Mouse (Mus musculus) spleen, postnatal 4 days (tissue): Measurements from ENCODE around the gene Gm49395.

ENCODE experiments used
- DNase-seq, 2 experiments: peaks; one replicate each; pipeline ENCODE4 v3.0.0; 2022; ENCODE audit warnings: low spot score in 2 of 2

Gene Gm49395

DNA sequence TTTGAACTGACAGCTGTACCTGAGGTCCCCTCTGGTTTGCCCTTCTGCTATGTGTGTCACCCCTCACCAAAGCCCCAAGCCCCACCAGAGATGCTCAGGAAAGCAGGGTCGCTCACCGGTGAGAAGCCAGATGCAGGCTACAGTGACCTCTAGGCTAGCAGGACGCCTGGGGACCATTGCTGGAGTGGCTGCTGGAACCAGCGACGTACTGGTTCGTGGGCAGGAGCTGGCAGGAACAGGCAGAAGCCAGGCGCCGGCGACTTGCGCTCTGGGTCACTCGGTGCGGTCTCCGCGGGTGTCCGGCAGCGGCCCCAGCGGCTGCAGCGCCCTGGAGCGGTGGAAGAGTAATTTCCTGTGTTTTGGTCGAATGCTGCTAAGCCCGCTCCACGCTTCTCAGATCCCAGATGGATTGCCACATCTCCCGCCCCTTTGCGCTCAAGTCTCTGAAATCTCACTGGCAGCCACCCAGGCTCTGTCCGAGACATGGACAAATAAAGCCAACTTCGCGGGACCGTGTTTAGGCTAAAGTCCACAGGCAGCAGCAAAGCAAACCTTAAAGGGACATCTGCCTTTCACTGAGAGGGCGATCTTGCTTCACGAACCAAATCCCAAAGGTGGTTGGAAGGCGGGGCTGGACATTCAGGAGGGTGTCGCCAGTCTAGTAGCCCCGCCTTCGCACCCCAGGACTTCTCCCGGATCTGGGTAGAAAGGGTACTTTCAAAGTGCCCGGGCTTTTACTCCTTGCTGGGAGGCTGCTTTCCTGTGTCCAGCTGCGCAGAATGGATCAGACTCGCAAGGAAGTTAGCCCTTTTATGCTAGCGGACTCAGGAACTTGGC is at the start of gene Gm49395, which contains the start of gene Itga1:
Gene Gm49395 (minus strand): TSS at position 567 of the 837 bp plus-strand sequence.
Gene Itga1 (minus strand): TSS at position 610 of the 837 bp plus-strand sequence.
- peak; percentile 22 to 65 for DNase-seq

DNA sequence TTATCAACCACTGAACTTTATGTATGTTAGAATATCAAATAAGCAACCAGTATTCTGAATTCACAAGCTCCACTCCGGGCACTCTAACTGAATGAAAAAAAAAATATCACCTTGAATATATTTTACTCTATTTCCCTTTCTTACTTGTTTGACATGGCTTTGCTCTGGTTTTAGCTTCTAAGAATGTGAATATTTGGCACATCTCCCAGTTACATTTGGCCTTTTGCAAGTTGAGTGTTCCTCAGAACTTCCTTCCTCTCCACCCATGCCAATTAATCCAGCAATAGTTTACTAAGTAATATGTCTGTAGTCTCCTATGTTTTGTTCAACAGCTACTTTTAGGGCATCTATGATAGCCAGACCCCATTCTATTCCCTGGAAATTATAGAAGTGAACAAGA is 48.9 kb upstream of the Gm49395 start:
- DNase-seq, result no peak

DNA sequence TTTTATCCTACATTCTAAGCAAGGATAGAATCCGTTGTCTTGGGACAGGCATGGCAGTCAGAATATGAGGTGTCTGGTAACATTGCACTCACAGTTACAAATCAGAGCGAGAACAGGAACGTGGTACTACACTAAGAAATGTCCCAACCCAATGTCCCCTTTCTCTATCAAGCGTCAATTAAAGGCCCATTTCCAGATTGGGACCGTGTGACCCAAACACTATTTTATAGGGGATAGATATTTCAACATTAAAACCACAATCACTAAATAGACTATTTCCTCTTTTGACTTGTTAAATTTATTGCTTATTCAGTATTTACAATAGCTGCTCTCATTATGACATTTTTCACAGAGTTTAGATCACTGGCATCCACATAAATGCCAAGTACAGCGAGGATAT is 48.1 kb upstream of the Gm49395 start:
- DNase-seq, result no peak

DNA sequence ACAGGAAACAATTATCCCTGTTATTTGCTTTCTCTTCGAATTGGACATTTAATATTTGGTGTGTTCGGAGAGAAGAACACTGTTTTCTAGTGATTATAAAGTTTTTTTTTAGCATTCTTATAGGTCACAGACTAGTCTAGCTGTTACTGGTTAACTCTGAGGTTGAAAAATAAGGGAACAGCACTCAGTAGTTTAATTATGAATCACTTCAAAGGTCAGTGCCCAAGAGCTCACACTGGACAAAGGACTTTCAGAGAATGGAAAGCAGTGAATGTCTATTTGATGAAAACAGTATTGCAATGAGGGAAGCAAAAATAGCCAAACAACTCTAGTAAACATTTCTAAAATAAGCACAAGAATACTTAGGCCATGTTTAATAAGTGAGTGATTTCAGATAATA is 41.9 kb upstream of the Gm49395 start:
- DNase-seq, result no peak

DNA sequence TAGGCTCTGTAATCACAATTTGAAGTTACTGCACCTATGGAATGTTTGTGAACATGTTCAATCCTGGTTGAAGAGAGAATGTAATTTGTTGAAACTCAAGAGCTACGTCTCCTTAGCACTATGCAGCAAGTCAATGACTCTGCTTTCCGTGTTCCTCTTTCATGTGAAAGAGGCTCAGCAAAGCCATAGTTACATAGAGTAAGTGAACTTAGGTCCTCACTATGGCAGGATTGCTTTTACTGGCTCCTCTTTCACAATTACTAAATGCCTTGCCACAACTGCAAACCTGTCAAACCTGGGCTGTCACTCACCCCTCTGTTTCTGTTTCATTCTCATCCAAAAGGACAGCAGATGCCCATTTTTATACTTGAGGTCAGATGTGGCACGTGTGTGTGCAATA is 40.3 kb upstream of the Gm49395 start:
- no peak for DNase-seq

DNA sequence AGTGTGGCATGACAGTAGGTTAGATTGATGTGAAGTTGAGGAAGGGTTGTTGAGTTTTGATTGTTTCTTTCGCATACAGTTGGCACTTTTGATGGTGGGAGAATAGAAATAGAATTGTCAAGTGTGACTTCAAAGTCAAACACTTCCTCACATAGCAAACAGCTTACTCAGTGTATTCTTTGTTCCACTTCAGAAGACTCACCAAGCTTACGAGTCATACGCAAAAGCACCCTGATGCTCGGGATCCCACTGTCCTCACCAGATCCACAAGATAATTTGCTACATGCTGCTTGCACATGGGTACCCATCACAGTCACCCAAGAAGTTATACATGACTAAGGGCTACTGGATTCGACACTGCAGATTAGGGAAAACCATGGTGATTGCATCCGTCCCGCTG is 36.8 kb upstream of the Gm49395 start:
- DNase-seq, result no peak

DNA sequence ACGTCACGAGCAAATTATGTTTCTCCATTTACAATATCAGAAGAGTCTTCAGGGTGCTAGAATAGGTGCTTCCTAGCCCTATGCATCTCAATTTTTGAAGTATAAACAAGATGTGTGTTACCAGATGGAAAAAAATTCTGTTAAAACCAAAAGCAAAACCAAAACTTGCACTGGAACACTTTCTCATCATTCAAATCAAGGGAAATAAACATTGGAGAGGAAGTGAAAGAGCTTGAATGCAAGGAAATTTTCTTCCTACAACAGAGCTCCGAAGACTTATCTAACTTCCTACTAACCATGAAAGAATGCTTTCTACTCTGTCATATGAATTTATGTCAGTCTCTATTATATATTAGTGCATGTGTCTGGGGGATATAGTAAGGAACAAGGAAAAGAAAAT is 35.0 kb upstream of the Gm49395 start:
- DNase-seq, result no peak

DNA sequence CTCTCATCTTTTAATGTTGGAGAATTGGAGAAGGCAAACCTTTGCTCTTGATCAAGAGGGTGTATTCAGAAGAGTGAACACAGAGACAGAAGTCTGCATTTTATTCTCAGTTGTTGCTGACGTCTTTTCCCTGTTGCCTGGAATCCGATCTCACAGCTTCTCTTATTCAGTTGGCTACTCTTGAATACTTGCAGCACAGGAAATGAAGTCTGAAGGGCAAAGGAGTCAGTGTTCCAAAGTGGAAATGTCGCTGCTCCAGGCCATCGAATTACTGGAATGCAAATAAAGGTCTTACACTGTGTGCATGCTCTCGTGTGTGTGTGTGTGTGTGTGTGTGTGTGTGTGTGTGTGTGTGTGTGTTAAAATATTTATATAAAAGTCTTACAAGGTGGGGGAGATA is 30.7 kb upstream of the Gm49395 start:
- DNase-seq, result no peak

DNA sequence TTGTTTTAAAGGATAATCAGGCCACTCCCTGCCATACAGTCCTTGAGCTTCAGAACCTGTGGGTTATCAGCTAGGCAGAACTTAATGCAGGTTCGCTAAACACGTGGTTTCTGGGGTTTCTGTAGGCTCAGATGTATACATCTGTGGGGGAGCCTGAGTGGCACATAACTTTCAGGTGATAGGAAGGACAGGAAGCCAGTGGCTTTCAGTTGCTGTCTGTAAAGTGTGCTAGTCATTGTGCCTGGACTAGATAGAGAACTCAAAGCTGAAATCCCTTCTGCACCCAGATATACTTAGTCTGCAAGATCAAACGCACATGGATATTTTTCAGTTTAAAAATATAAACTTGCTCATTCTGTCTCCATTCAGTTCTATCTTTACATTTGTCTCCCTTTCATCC is 29.7 kb upstream of the Gm49395 start:
- no peak for DNase-seq

DNA sequence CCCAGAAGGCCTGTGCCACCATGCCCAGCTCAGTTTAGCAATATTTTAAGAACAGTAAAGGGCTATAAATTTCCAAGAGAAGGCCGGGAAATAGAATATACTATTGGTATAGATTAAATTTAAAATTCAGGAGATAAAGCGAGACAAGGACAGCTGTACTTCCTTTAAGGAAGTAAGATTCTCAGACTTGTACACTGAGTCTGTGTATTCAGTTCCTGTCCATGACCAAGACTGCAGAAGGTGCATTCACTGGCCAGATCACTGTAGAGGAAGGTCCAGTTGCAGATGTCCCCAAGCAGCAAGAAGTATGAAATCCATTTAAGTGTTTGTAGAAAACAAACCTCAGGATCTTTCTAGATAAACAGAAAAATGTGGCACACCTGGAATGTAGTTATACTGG is 28.3 kb upstream of the Gm49395 start:
- DNase-seq, result no peak

DNA sequence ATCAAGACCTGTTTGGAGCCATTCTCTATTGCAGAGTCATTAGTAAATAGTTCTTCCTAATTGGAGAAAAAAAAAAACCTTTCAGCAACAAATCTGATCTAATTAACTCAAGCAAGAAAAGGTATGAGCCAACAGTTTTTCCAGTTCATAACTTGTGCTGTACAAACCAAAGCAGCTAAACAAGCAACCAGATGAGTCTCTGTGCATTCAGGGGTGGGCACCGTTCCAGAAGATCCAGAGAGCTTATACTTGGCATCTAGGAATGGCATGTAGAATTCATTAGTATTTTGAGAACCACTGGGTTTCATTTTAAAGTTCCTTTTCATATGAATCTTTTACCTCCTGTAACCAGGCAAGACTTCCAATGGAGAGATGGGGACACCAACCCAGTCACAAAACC is 26.1 kb upstream of the Gm49395 start:
- no peak for DNase-seq

DNA sequence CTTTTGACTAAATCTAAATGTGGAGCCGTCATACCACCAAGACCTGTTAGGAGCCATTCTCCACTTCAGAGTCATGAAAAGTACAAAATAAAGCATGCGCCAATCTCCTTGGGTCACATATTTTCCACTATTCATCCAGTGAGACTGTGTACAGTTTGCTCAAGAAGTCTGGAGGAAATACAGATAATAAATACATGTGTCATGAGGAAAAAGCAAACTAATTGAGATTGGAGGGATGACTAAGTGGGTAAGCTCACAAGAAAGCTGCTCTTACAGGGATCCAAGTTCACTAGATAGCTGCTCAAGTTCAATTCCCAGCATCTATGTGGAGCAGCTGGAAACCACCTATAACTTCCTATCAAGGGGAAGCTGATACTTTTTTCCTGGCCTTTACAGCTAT is 24.8 kb upstream of the Gm49395 start:
- no peak for DNase-seq

DNA sequence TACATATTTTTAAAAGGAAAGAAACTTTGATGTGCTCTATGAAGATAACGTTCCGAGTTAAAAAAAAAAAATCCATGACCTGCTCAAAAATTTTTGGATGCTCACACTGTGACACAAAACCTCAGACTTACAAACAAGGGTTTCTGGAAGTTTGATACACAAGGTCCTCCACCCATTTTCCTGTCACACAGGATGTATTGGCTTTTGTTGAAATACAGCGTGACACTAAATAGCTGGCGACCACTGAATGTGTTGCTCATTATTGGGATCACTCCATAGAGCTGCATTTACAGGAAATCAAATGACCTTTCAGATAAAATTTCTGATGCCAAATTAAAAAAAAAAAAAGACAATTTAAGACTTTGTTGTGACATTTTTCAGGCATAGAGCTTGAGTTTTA is 23.4 kb upstream of the Gm49395 start:
- DNase-seq, result no peak

DNA sequence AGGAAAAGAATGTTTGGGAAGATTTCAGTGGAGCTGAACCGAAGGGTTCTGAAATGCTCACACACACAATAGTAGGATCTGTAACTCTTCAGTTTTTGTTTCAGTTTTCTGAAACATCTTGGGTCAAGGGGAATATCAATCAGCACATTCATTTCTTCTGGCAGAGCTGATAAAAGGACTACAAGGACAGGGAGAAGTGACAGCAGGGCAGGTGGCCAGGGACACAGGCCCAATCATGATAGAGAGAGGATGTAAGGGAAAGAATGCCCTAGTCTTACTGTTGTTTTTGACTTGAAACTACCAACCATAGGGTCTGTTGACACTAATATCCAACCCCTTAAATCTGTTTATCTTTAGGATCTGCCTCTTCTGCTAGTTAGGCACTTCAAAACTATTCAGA is 22.8 kb upstream of the Gm49395 start:
- no peak for DNase-seq

DNA sequence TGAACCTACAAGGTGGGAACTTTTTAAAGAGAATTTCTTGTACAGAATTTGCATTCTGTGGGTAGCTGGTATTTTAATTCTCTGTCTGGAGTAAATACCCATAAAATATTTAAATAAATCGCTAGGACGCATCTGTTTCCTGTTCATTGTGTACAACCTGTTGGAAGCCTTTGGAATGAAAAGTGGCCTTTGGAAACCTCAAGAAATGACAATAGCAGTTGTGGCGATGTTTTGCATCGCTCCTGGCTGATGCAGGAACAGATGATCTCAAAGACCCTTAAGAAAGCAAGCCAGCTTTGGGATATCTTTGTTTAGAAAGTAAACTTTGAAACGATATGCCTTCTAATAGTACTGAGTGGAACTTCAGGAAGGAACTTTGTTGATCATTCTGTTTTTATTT is 17.0 kb upstream of the Gm49395 start:
- no peak for DNase-seq

DNA sequence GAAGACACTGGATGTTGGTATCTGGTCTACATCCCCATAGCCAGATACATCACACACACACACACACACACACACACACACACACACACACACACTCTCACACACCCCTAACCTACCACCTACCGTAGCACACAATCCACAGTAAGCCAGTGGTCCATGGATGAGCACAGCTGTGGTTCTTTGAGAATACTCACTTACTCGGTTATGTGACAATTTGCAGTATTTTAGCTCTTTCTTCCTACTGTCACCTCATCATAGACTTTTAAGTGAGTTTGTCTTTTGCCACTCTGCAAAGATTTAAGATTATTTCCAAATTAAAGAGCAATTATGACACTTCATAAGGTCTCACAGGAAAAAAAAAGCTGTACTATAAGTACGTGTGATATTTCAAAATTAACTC is 16.5 kb upstream of the Gm49395 start:
- DNase-seq, result no peak

DNA sequence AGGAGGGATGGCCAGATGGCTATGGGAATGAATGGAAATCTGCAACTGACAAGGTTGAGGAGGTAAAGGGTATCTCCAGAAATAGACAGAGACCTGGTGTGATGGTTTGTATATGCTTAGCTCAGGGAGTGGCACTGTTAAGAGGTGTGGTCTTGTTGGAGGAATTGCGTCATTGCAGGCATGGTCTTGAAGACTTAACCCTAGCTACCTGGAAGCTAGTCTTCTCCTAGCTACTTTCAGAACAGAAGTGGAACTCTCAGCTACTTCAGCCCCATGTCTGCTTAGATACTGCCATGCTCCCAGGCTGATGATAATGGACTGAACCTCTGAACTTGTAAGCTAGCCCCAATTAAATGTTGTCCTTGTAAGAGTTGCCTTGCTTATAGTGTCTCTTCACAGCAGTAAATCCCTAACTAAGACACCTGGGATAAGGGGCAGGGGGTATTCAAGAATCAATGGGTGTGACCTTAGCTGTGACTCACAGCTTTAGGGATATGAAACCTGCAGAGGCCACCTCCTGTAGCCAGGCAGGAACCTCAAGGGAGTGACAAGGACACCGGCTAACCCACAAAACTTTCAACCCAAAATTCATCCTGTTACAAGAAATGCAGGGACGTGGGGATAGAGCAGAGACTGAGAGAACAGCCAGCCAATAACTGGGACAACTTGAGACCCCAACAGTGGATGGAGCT is 15.4 kb upstream of the Gm49395 start:
- DNase-seq, result no peak

DNA sequence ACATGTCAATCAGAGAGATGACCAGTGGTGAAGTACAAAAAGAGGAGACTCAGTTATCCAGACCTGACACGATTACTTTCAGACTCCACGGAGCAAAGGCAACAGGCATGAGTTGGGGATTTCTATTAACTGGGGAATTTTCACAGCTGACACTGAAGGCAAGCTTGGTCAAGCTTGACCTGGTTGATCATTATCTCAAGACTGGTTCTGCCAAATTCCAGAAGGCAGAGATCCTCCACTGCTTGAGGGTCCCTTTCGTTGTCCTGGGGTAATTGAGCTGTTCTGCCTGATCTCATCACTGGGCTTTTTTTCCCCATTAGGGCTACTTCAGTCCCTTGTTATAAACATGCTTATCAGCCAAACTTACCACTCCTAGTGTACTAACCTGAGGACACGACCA is 7.9 kb upstream of the Gm49395 start:
- DNase-seq, result no peak

DNA sequence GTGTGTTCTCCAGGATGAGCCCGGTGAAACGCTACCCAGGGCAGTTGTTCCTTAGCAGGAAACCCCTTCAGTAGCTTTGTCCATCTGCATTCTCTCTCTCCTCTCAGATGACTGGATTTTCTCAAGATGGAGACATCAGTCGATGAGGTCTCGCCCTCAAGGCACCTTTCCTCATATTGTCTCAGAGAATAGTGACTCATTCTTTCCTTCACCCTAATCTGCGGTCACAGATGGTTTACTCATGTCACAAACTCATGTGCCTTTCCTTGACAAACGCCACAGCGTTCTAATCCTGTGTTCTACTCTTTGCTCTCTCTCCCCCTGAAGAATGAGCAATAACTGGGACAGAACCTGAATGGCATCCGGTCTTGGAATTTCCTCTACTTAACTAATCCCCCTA is 5.7 kb upstream of the Gm49395 start:
- no peak for DNase-seq

DNA sequence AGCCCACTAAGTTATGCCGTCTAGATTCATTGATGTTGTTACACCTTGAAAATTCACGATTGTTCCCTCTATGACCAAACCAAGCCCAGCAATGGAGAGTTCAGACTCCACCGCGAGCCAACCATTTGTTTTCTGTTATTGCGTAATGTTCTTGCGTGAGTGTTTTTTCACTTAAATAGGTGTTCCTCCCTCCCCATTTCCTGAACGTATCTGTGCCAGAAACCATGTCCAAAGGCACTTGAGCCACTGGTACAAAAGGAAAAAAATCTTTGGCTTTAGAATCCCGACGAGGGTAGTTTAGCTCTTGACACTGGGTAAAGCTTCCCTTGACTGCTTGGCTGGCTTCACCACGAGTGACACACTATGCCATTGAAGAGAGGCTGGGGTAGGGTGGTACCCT is 4.5 kb upstream of the Gm49395 start:
- DNase-seq, result no peak

DNA sequence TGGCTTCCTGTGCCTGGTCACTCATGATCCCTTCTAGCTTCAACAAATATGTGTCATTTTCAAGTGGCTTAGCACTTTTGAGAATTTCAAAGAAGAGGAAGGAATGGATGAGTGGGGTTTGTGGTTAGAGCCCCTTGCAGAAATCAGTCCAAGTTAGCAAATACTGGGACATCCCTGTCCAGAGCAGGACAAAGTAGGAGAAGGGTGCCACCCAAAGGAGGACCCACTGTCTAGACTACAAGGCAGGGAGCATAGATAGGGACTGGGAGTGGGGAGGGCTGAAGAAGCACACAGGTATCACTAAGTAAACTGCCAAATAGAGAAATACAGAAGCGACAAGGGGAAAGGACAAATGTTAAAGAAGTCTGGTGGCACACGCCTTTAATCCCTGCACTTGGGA is 1.0 kb upstream of the Gm49395 start:
- DNase-seq, result no peak

DNA sequence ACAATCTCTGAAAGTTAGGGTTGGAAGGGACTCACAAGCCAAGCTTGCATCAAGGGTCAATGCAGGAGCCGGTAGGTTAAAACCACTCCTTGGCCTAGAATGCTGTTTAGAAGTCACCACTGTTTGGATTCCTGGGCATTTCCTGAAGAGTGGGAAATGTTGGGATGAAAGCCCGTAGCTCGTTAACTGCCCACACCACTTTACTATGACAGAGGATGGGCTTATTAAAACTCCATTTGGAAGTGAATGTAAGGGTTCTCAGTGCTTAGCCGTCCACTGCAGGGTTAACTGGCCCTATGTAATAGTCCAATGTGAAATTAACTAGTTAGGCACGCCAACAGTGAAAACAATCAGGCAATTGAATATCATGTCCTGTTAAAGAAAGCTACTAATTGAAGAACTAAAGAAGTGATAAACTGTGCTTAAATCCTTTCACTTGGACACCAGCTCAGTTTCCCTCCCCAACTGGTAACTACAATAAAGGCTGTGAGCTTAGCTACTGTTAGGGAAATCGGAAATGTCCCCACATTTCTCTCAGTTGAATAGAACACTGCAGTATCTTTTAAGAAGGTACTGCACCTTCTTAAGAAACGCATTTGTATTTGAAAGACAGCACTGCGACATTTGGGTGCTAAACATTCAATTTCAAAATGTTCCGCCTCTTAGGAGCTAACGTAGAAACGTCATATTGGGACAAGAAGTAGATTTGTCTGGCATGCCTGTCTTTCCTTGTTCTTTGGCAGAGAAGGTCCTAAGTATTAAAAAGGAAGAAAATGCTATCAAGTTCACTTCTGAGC is 1.1 kb downstream of the Gm49395 start:
- no peak for DNase-seq

DNA sequence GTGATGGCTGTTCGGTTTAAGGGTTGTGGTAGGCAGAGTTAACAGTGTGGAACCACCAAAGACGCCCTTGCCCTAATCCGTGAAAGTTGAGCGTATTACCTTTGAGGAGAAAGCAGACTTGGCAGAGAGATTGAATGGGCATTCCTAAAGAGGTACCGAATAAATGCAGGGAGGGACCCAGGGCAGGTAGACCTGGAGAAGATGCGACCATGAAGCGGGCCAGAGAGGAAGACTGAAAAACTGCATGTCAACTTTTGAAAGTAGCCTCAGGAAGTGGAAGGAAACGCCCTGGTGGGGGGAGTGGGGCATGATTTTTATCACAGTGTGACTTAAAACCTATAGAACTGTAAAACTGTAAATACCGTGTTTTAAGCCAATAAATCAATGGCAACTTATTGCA is 2.3 kb downstream of the Gm49395 start:
- DNase-seq, result no peak
